Mouse (Mus musculus): ENCODE data around the gene Cbll1.

Cbll1 gene

DNA sequence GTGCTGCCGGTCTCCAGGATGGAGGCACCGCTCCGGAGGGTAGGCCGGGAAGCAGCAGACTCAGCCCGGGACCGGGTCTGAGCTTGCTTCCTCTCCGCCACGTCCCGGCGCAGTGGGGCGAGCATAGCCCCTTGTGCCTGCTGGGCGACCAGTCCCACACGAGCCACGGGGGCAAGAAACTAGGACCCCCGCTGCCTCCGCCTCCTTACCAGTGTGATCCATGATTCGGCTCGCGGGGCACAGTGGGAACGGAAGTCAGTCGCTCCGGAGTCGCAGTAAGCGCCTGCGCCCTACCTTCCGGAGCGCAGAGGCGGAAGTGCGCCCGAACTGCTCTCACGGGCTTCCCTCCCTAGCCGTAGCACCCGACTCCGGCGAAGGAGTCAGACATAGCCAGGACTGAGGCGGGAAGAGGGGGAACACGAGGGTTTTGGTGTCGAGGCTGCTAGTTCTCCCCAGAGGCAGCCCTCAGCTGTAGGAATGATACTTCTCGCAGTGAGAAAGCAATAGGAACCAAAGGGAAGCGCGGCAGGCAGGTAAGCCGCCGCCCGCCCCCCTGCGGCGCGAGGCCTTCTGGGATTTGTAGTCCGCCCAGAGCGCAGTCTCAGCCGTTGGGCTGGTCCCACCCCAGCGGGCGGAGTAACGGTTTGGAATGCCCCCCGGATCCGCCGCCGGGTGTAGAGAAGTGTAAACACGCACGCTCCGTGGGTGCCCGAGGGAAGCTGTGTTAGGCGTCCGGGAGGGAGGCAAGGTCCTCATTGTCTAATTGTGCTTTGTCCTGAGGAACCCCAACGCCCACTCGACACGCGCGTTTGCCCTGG lies at the start of gene Cbll1:
Gene Cbll1, minus strand, starts transcription at position 303 of the 818 bp plus-strand sequence.
- DNase-seq: peak; percentile 96

DNA sequence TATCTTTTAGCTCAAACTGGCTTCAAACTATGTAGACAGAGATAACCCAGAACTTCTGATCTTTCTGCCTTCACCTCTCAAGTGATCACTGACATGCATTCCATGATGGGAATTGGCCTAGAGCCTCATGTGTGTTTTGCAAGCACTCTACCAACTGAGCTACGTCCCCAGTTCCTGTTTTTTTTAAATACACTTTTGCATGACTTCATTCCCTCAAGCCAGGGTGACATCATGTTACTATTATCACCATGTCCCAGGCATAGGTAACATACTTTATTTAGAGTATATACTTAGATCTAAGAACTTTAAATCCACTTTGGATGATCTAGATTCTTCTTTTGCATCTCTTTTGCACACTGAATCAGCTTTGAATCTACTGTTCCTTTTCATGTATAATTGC lies 46.6 kb upstream of the Cbll1 start:
- no peak for DNase-seq

DNA sequence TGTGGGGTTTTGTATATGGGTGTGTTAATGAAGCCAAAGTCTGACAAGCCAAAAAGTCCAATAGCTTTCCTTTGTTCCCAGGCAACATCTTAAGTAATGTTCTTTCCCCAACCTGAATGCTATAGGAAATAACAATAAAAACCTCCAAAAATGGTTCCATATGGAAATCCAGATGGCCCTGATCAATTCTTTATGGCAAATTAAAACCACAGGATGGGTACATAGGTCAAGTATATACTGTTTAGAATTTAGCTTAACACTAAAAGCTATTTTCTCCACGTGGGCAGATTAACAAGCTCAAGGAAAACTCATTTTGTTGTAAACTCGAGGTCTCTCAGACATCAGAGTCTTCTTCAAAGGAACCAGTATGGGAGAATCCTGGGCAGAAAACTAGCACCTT lies 45.8 kb upstream of the Cbll1 start:
- no peak for DNase-seq

DNA sequence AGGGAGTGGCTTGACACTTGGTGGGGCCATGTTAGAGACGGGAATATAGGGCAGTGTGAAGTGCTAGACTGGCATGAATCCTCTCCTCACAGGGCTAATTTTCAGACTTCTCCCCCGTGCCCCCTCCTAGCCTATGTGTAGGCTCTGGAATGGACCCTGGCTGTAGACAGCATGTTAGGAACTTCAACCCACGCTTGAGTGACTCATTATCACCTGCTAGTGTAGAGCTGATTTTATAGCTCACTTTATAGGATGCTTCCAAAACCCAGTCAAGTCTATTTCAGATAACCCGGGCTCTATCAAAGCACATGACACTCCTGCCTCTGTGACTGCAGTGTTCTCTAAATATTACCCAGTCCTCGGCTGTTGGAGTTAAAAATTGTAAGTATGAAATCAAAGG lies 42.1 kb upstream of the Cbll1 start:
- no peak for DNase-seq

DNA sequence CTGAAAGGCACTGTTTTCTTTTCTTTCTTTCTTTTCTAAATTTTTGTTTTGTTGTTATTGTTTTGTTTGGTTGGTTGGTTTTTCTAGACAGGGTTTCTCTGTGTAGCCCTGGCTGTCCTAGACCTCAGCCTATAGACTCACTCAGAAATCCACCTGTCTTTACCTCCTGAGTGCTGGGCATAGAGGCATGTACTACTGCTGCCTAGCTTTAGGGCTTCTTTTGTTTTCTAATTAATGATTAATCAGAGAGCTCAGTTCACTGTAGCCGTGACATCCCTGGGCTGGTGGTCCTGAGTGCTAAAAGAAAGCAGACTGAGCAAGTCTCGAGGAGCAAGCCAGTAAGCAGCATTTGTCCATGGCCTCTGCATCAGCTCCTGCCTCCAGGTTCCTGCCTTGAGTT lies 40.4 kb upstream of the Cbll1 start:
- no peak for DNase-seq

DNA sequence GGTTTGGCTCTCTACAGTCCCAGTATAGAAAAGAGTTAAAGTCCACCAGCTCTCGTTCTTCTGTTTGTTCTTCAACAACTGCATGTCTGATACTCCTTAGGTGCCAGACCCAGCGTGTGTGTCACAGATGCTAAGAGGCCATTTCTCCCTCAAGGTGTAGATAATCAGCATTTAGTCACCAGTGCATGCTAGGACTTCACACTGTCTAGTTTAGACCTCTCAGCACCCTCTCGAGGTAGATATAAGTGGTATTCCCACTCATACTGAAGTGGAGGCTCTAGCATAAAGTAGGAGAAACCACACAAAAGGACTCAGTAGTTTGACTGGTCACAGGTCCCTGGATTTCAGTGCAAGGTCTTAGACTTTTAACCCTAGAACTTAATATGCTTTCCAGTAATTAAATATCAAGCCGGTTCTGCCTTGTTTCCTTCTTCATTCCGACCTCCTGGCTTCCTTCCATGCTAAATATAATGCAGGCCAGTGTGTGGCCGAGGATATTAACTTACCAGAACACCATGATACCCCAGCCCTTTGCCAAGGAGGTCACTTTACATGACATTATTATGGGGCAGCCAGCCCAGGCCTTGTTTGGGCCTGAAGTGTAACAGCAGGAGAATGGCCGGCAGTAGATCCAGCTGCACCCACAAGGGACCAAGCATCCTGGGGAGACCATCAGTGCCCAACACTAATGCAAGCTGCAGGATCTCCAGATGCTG lies 38.3 kb upstream of the Cbll1 start:
- no peak for DNase-seq

DNA sequence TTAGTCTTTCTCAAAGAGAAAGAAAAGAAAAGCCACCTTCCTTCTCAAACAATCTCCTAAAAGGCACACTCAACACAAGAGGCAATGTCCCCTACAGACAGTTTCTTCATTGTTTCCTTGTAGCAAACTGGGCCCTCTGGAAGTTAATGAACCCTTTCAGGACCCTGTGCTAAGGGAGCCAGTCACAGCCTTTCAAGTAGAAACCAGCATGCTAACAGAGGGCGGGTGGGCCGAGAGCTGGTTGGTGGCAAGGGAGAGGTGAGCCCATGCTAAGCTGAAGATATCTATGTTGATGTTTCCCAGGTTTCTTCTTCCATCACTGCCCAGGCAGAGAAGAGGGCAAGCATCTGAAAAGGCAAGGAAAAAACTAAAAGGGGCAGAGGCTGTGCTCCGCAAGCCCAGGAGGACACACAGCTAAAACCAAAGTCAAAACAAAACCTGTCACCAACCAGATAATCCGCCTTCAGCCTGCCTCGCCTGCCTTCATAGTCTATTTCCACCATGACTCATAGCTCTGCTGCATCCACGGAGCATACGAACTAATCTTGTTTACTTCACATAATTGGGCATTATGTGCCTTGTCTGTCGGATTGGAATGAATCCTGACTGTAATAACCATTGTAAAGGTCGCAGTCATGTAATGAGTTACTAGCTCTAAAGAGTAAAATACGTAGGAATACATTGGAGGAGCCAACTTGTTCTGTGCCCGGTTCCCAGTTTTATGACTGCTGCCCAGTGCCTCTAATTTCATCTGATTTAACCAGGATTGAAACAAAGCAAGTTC lies 34.8 kb upstream of the Cbll1 start:
- no peak for DNase-seq

DNA sequence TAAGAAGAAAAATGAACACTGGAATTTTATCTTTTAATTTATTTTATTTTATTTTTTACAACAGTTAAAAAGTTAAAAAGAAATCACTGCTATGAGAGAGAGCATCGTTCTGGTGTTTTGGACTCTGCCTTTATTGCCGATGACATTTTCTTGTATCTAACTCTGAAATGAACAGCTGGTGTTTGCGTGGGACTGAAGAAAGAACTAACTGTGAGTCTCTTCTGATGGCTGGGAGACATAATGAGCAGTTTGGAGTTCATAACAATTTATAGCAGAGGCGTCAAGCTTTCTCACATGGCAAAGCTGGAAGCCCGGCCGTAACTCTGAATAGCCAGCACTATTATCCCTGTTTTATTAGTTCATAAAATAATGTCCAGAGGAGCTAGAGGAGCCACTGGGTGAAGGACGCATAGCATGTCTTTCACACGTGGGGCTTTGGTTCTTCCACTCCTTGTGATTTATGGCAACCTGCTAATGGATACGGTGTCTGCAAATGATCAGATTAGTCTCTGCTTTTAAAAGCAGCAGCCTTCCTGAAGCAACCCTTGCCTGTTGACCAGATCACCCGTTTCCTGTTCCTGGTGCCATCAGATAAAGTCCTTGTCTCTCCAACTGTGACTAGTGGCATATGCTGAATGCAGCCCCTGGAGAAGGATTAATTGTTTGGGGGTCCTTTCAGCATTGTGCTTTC lies 33.9 kb upstream of the Cbll1 start:
- no peak for DNase-seq

DNA sequence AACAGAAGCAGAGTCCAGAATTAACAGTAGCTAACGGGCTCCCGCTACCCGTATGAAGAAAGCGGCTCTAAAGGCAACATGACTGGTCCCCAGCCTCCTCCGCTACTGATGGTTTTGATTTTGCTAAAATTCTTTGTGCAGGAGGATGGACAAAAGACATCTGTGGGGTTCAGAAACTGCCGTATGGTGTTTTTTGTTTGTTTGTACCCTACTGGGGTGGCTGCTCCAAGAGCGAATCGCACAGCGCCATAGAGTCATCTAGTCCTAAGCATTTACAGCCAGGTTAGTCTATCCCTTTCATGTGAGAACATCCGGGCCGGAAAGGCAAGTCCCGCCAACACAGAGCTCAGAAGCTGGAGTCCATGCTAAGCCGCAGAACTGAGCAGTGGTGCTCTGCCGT lies 32.6 kb upstream of the Cbll1 start:
- no peak for DNase-seq

DNA sequence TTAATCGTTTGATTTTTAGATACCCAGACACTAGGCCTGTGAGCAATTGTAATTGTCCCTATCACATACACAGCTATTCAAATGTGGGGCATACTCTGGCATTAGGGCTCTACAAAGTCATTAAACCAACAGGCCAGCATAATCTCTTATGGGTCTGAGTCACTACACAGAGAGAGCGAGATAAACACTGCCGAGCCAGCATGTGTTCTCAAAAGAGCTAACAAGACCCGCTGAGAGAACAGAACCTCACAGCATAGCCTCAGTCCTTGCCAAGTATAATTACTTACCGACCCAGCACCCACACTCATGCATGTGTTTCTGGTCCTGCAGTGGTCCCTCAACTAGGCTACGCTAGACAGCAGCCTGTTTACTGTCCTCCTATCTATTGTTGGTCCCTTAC lies 28.0 kb upstream of the Cbll1 start:
- no peak for DNase-seq

DNA sequence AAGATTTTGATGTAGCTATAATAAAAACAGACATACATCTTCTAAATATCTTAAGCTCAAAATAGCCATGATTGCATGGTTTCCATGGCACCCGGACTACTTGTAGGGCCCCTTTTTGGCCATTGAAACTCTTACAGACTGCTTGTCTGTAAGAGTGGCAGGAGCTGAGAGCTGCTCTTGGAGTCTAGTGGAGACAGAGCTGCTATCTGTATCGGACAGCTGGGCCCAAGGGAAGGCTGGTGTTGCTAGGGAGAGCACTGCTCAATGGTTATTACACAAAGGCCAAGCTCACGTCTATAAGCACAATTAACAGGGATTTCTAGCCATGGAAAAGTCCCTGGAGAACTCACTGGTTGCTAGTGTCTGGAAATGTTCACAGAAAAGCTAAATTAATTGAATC lies 22.0 kb upstream of the Cbll1 start:
- DNase-seq: no peak

DNA sequence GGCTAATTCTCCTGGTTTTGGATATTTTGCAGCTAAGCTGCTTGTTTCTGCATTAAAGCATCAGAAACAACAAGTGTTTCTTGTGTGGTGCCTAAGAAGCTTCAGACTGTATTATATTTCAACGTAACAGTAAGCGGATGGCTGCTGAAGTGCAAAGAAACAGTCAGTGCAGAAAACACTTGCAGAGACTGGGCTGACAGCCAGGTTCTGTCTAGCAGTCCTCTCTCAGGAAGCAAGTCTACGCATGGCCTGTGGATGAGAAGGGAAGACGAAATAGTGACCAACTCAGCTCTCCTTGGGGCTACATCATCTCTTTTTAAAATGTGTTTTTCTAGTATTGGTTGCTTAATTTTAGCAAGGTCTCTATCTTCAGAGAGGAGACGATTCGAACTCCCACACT lies 20.7 kb upstream of the Cbll1 start:
- DNase-seq: no peak

DNA sequence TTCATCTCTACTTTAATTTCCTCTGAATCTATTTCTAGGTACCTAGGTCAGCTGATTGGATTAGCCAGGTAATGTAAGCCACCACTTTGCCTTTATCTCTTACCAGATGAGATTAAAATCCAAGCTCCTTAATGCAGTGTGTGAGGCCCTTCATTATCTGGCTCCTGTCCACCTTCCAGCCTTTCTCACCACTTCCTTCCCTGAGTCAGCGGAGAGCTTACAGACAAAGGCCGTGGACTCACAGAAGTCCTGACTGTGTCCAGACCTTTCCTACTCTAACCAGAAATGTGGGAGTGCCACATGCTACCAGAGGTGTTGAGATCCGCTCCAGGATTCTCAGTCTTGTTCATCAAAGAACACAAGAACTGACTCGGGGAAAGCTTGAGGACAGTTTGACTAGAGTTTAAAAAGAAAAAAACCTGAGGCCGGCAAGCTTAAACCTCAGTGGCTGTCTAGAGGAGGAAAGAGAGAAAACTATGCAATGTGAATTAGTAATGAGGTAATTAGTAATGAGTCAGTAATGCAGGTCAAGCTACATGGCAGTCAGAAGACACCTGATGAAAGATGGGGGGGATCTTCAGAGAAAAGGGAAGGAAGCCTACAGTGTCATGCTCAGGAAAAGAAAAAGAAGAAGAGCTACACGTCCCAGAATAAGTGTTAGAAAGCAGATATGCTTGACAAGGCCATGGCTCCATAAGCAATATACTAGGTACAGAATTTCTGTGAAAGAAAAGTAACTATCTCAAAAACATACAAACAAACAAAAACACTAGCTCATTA lies 14.5 kb upstream of the Cbll1 start:
- DNase-seq: no peak

DNA sequence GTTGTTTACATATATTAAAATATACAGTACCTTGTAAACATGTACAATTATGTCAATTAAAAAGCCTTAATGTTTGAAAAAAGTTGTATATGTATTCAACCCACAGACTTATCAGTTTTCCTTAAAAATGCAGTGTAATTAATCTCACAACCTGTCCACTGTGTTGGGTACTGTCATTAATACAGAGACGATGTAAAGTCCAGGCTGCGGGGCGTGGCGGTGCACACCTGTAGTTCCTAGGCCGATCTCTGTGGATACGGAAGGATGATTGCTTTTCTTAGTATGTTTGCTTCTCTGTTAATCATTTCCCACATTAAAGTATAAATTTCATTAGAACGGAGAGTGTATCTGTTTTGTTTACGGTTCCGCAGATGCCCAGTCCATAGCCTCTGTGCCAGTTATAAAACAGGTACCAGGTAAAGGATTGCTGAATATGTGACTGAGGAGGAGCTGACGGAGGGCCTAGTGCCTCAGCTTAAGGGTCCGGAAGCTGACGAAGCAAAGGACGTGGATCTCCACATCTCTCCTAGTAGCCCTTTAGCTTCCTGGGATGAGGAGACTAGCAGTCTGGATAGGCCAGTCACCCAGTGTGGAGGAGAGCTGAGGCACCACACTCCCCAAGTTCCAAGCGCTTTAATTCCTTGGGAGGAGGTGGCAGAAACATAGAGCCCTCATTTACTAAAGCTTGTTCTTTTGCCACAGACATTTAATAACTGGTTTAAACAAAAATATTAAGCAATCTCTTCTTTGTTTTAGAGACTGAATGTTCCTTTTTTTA lies 13.4 kb upstream of the Cbll1 start:
- no peak for DNase-seq

DNA sequence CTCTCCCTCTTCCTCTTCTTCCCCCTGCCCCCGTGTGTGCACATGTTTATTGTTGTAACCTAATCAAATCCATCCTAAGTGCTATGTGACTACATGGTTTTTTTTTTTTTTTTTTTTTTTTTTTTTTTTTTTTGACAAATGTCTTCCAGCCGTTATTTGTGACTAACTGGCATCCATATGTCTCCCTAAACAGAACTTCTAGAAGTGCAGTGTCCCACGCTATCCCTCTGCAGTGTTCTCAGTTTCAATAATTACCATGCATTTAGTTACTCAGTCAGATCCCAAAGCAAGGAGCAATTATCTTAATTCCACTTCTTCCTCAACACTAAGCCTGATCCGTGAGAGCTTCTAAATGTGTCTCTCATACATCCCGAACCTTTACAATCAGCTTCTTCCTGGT lies 11.8 kb upstream of the Cbll1 start:
- DNase-seq: no peak

DNA sequence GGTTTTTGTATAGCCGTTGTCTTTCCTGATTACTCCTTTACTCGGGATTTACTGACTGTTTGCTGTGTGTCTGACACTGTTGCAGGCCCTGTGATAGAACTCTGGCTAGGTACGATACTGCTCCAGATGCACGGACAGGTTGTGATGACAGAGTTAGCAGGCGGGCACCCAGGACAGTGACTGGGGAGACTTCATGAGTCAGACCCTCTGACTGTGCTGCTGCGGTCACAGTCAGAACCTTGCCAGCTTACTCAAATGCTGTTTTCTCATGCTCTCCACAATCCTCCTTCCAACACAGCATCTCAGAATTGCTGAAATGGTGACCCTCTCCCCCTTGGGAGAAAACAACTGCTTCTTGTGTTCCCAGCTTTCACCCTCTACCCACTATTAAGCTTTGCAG lies 9.1 kb upstream of the Cbll1 start:
- DNase-seq: no peak

DNA sequence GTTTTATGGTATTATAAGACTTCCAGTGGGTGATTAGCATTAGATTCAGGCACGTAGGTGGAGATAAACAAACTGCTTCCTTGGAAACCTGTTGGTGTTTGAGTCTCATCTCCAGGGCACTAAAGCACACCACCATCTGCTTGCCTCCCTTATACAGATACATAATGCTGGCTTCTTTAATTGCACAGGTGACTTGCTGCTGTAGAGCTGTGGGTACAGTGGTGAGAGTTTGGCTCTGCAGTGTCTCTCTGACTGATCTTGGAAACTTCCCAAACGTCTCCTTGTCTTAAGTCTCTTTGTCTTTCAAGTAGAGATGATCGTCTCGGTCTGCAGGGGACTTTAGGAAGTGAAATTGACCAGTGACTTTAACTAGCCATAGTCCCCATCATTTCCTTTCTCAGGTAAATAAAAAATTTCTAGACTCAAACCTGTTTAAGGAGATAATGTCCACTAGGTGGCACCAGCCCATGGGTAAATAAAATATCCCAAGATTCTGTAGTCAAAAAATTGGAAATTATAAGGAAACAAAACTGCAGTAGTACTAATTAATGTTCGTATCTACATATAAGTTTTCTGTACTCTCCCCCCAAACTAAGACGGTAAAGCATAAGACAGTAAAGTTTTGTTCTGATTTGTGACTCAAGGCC lies 8.4 kb upstream of the Cbll1 start:
- peak; percentile 65 for DNase-seq

DNA sequence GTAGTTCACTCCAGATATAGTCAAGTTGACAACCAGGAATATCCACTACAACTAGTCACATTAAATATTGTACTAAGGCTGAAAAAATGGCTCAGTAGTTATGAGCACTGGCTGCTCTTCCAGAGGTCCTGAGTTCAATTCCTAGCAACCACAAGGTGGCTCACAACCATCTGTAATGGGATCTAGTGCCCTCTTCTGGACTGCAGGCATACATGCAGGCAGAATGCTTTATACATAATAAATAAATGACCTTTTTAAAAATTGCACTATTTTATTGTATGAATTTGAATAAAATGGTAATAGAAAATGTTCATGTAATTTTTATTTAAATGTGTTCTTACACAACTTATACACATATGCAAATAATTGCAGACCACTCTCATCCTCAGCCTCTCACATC lies 3.8 kb upstream of the Cbll1 start:
- DNase-seq: no peak

DNA sequence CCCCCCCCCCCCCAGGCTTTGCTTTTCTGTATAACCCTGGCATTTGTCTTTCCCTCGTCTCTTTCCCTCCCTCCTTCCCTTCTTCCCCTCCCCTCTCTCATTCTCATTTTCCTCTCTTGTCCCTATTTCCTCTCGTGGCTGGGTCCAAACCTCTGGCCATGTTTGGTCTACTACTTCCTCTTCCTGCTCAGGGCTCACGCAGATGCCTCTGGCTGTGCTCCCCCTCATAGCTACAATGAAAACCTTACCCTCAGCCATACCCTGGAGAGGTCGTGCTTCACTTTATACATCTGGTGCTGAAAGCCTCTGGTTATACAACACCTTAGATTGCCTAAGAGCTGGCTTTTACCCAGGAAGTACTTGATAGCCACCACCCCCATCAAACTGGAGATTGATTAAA lies 1.9 kb upstream of the Cbll1 start:
- DNase-seq: peak; percentile 54

DNA sequence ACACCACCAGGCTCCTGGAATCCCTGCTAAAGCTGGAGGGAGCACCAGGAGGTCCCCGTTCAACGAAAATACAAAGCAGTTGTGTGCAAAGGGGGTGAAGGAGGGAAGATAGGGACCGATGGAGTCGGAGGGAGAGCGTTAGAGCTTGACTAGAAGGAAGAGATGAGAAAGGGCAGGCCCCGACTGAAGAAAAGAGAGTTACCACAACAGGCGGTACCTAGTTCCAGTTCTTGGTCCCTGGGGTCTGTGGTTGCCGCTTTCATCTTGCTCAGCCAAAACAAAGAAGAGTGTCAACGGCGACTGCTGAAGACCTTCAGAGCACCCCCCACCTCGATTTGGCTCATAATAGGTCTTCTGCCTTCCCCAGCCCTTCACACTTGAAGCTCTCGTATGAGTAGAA lies 780 bp upstream of the Cbll1 start:
- DNase-seq: no peak

DNA sequence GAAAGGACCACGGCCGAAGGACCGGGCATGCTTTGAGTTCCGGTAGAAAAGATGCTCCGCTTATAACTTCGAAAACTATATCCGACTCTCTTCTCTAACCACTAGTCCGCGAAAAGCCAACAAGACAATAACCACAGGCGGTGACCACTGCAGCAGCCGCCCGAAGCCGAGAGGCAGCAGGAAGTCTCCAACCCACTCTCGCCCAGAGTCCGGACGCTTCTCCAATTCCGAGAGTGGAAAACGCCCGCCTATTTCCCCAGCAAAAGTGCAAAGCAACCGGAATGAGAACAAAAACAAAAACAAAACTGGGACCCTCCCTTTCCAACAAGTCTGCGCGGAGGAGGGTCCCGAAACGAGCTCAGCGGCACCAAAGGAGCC lies 491 bp downstream of the Cbll1 start:
- peak; percentile 14 for DNase-seq

All from lung, postnatal 36 days (tissue).